Mouse (Mus musculus): ENCODE data around the gene Wnk3. TPM values are rescaled to one million over a fixed set of nuclear protein-coding genes. Genes with fewer than 3 reads are reported as not detected.
"Not testable (repeated sequence)": the region's sequence is repeated elsewhere in the genome, so short reads cannot be mapped to it uniquely, and the experiment has no call there.

Gene Wnk3
- total RNA-seq (2022), result under 1 TPM; 0.26 to 0.50 (median 0.41) TPM

DNA sequence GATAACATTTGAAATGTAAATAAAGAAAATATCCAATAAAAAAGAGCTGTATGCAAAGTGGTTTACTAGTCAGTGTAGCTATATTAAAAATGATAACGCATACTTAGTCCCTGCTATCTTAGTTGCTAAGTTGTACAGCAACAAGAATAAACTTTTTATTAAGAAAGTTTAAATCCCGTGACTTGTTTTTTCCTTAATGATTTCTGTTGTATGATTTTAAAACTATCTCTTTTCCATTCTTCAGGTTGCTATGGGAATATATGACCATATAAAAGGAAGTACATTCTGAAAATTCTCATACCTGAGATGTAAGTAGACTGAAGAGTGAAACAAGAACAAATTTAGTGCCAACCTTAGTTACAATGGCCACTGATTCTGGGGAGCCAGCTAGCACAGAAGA lies at the start of gene Wnk3:
Gene Wnk3 (plus strand): TSS at position 301 of the 400 bp plus-strand sequence.
- no peak for DNase-seq (ENCODE audit: low spot score)

DNA sequence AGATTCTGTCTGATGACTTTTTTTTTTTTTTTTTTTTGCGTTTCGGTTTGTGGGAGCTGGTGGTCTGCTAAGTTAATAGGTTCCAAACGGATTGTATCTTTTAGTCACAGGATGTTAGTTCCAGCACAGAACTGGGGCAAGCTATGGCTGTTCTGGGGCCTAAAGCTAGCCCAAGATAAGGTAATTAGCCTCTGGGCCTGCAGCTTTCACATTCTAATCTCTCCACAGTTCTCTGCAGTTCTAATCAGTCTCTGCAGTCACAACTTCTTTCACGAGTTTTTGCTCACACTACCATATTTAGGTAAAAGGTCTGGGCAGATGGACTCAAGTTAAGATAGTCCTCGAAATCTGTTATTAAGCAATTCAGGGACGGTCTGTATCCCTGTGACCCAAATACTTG lies 39.5 kb upstream of the Wnk3 start:
- DNase-seq (ENCODE audit: low spot score), result no peak

DNA sequence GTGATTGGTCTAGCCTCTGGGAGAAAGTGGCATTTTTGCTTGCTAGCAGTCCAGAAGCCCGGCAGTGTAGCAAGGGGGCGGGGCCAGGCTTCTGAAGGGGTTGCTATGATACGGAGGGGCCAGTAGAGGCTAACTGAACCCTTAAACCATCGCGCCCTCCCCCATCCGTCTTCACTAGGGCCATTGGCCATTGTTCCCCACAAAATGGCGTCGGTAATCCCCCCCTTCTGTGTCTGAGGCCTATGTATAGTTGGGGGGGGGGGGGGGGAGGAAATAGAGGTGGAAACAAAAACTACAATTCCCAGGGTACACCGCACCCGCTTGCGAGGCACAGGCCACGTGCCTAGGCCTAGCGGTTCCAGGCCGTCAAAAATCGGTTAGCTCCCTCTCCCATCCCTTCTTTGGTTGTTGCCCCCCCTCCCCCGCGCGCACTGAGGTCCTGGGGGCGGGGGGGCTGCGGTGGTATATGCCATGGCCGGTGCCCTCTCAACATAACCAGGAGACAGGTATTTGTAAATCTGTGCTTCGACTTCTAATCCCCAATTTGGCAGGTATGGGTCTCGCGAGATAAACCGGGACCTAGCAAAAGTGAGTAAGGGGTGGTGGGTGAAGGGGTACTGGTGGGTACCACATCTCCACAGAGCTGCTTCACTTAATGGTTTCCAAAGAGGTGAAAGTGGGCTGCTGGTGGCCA lies 29.3 kb upstream of the Wnk3 start:
- no peak for DNase-seq (ENCODE audit: low spot score)

DNA sequence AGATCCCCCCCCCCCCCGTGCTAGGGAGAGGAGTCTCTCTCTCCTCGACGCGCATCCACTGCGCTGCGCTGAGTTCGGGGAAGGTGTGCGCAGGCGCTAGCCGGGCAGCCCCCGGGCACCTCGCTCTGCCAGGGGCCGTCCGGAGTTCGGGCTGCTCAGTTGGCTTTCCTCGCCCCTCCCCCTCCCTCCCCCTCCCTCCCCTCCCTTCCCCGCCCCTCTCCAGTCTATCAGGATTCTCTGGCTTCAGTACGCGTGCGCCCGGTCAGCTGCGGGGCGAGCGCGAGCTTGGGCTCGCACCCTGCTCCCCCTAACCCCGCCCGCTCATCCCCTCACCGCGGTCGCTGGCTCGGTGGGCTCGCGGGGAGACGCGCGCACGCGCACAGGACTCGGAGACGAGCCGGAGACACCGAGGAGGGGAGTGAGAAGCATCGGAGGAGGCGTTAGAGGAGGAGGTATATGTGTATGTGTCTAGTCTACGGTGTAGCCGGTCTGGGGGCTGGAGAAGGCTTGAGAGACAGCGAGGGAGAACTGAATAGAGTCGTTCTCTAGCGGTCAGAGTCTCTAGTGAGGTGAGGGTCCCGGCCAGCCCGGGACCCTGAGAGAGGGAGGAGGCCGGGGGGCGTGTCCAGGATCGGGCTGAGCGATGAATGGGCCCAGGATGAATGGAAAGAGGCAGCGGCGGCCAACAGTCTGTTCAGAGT lies 28.5 kb upstream of the Wnk3 start:
- peak; percentile 0 for DNase-seq (ENCODE audit: low spot score)

DNA sequence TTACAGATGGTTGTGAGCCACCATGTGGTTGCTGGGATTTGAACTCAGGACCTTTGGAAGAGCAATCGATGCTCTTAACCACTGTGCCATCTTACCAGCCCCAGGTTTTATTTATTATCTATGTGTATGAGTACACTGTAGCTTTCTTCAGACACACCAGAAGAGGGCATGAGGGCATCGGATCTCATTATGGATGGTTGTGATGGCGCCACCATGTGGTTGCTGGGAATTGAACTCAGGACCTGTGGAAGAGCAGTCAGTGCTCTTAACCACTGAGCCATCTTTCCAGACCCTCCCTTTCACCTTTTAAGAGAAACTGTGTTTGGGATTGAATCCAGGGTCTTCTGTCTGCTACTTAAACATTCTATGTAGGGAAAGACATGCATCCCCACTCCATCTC lies 24.7 kb upstream of the Wnk3 start:
- DNase-seq (ENCODE audit: low spot score), result not testable (repeated sequence)

DNA sequence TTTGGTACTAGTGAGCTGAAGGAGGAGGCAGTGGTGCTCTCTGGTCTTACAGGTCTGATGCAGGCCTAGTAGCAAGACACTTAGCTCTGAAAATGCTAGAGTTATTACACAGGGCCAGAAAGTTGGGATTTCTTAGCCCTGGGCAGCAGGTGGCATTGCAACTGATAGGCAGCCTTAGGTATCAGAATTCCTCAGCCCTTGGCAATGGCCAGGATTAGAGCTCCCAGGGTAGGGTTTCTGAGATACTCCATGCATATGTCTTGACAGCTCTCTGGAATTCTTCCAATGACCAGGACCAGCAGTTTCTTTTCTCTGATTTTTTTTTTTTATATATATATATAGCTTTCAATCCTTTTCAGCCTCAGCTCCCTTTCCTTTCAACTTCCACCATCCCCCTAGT lies 100.5 kb downstream of the Wnk3 start:
- no peak for DNase-seq (ENCODE audit: low spot score)

DNA sequence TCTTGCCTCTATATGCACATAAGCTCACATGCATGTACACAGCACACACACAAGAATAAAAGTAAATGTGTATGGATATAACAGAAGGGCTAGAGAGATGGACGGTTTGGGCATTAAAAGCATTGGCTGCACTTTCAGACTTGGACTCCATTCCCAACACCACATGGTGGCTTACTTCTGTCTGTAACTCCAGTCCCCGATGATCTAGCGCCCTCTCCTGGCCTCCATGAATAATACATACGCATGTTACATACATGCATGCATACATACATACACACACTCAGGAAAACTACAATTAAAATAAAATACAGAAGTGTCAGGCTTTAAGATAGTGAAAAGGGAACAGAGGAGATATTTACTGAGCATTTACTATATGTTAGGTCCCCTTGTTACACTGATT lies 115.9 kb downstream of the Wnk3 start:
- DNase-seq (ENCODE audit: low spot score), result no peak

DNA sequence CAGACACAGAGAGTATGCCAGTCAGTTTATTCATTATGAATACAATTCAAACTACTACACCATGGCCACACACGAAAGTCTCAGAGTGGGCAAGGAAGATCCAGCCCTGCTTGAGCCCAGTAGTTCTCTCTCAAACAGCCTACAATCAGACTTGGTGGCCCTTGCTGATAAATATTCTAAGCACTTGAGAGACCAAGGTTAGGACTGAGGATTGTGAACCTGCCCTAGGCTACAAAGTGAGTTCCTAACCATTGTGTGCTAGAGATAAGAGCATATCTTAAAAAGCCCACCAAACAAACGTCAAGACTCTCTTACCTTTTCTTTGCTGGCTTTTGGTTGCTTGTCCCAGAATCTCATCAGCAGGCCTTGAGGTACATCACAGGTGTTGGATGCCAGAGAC lies 135.7 kb downstream of the Wnk3 start:
- DNase-seq (ENCODE audit: low spot score), result no peak

DNA sequence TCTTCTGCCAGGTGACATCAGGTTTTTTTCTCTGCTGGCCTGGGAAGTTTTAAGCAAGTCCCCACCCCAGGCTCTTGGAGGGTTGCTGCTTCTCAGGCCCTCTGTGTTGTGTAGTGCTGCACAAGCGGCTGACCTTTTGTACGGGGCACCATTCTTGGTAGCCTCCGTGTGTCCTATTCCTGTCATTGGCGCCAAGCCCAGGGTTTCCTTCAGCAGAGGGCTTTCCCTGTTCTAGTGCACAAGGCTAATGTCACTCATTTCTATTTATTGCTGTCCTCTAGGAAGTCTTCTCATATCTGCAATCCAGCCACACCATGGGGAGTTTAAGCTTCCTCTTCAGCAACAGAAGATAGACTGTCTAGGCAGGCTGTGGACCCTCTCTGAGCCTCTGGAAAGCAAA lies 139.9 kb downstream of the Wnk3 start:
- DNase-seq (ENCODE audit: low spot score), result peak; percentile 57

DNA sequence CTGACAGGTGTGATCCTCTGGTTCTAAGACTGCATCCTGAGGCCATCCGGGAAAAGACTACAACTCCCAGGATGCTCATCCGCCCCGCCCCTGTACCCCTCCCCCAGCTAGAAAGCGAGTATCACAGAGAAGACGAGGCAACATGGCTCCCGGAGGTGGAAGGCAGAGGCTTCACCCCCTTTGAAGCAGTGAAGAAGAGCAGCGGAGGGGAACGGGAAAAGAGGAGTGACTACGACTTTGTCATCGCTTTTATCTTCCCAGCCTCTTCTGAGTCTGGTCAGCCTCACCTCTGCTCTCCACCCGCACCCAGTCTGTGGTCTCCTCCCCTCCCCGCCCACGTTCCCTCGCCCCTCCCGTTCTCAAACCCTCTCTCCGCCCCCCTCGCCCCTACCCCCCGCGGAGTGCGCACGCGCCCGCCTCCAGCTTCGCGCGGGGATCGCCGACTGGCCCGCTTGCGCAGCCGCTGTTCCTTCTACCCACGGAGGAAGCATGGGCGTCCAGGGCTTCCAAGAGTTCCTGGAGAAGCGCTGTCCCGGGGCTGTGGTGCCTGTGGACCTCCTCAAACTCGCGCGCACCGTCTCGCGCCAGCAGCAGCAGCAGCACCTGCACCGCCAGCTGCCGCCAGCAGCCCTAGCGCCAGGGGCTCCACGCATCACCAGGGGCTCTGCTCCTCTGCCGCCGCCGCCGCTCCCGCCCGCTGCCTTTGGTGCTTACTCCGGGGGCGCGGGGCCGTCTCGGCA lies 146.1 kb downstream of the Wnk3 start, which contains the start of gene Fam120c:
Gene Fam120c (plus strand): TSS at position 415 of the 740 bp plus-strand sequence.
- peak; percentile 77 for DNase-seq (ENCODE audit: low spot score)

DNA sequence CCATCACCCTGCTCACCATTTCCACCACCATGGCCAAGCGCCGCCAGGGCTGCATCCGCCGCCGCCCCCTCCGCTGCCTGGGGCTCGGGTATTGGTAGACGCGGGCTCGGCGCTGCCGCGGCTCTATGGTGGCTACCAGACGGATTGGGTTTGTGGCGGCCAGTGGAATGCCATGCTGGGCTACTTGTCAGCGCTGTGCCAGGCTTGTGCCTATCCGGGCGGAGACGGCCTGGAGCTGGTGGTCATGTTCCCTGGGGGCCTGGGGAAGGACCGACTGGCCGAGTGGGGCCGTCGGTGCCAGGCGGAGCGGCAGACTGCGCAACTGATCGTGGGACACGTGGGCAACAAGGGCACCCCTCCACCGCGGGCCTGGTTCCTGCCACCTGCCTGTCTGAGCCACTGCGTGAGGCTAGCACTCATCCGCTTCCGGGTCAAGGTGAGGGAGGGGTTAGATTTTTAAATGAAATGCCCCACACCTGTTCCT lies 146.7 kb downstream of the Wnk3 start:
- DNase-seq (ENCODE audit: low spot score), result peak; percentile 10

DNA sequence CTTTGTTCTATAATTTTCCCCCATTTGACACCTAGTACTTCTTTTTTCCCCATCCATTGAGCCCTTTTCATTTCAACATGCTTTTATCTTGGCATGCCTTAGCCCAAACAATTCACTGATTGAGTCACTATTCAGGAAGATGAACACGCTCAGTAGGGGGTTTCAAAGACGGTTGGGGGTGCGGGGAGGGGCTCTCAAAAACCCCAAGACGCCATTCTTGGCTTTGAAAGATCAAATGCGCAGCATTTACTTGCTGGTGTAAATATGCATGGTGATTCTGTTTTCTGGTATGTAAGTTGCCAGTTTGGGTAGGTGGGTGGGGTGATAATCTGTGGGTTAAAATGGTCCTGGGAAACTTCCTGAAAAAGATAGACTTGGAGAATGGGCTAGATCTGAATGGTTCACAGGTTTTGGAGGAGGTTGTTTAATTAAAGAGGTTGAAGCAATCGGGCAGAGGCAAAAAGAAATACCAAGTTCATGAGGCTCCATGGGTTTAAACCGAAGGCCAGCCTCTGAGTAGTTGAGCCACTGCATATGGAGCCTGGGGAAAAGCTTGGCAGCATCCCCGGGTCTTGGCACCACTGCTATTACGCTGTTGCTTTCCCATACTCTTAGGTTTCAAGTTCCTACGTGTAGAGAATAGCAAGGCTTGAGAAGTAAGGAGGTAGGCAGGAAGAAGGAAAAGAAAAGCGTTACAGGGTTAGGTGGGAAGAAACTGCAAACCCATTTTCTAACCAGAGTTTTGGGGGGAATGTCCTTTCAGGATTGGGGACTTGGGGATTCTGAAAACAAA lies 147.7 kb downstream of the Wnk3 start:
- no peak for DNase-seq (ENCODE audit: low spot score)

DNA sequence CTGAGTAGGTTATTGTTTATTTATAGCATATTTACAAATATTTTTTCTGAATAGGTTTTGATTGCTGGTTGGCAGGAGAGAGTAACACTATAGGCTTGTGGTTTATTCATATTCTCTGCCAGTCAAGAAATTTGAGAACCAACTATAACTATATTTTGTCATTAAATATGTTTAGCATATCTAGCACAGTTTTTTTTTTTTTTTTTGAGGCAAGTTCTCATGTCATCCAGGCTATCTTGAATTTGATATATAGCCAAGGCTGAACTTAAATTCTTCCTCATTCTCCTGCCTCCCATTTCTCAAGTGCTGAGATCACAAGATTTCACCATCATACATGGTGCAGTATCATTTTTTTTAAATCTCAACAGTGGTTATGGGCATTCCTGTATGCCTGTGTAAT lies 149.4 kb downstream of the Wnk3 start:
- no peak for DNase-seq (ENCODE audit: low spot score)

DNA sequence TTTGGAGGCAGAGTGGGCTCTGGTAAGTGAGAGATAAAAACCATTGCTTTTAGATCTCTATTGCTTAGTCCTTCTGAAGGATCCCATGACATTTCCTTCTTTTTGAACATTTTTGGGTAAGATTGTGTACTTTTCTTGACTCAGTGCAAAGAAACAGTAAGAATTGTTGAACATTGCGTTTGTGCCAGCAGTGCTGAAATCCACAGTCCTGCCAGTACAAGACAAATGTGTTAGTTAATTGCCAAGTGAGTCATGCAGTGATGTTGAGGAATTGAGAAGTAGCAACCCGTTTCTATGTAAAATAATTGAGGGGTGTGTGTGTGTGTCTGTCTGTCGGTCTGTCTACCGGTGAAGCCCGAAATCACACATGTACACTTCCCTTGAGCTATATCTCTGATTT lies 151.4 kb downstream of the Wnk3 start:
- DNase-seq (ENCODE audit: low spot score), result no peak

Other genes starting within 250 kb of the Wnk3 start
- gene Gnl3l, start 180.8 kb upstream of the Wnk3 start, total RNA-seq (2022), result 10 to 100 TPM; 34.4 to 41.6 (median 40.6) TPM
- 1 to 10 TPM; 6.5 to 9.4 (median 7.5) TPM for gene Fgd1, start 151.9 kb upstream of the Wnk3 start, total RNA-seq (2022)
- gene Tsr2, start 101.5 kb upstream of the Wnk3 start, total RNA-seq (2022), result 10 to 100 TPM; 15.2 to 18.2 (median 16.1) TPM
- gene Fam120c, start 146.1 kb downstream of the Wnk3 start, total RNA-seq (2022), result 10 to 100 TPM; 12.0 to 16.6 (median 15.2) TPM